Mouse (Mus musculus): Measurements from ENCODE around the gene Spen.
A peak's percentile ranks its signal among the peaks of the same experiment; 100 is the strongest.
"Not testable (repeated sequence)": the region's sequence is repeated elsewhere in the genome, so short reads cannot be mapped to it uniquely, and the experiment has no call there.

Gene Spen

DNA sequence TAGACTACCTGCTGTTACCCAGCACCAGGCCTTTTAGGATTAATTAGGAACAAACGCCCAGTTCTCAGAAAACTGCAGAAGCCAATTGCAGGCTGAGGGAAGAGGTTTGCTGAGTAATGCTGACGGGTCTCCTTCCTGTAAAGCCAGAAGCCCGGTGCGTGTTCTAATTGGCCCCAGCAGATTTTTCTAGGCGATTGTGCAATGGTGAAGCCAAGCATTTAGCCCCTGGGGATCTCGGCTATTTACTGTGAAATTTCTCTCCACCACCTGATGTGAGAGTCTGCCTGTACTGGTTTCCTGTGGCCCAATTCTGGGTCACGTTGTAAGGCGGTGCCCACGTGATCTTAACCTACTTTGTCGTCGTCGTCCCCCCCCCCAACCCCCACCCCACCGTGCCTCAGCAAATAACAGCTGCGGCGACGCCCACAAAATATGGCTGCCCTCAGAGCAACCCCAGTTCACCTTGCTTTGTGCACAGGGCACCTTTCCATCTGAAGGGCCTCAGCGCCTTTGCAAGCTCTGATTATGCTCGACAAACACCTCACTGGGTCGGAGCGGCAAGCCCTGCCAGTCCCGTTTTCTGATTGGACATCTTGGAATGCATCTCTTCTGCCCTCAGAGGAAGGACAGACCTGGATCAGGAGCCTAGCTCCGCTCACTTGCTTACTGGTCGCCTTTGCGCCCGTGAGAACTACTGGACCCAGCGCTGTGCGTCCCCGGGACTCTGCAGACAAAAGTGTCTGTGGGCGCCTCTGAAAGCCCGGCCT, 20.9 kb upstream of the Spen start:
- peak; percentile 64 to 67 for DNase-seq

DNA sequence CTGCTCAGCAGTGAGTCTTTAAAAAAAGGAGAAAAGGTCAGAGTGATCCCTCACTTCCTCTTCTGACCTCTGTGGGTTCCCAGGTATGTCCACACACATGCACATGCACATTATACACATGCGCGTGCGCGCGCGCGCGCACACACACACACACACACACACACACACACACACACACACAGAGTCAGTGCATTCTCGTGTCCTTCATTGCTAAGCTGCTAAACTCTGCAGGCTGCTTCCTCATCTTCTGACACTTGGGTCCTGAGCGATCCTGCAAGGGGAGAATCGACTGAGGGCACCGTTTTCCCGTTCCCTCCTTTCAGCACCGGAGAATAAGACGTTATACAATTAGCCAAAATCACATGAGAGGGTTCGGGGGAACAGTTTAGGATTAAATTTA, 20.3 kb upstream of the Spen start:
- DNase-seq, result peak; percentile 22 to 35

DNA sequence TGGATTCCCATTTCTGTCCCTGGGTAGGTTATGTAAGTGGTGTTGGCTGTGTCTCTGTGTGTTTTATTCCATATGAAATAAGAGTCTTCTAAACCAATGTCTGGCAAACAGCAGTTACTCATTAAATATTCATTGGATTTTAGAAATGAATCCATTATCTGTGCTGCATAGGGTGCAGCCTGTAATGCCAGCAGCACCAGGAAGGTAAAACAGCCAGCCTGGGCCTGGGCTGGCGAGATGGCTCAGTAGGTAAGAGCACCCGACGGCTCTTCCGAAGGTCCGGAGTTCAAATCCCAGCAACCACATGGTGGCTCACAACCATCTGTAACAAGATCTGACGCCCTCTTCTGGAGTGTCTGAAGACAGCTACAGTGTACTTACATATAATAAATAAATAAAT, 17.8 kb upstream of the Spen start:
- DNase-seq, result not testable (repeated sequence)

DNA sequence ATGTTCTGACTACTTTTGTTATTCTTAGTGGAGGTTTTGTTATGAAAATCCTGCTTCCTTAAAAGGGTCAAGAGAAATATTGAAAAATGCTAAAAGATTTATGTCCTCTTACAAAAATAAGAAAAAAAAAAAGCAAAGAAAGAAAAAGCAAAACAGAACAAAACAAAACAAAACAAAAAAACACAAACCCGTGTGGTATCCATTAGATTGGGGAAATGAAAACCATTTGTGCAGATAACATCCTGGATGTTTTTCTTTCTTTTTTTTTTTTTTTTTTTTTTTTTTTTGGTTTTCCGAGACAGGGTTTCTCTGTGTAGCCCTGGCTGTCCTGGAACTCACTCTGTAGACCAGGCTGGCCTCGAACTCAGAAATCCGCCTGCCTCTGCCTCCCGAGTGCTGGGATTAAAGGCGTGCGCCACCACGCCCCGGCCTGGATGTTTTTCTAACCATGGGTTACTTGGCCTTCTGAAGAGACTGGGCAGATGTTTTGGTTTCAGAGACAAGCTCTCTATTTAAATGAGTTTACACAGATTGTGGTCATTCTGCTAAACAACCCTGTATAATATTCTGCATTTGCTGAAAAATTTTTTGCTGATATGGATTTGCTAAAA, 16.0 kb upstream of the Spen start:
- not testable (repeated sequence) for DNase-seq

DNA sequence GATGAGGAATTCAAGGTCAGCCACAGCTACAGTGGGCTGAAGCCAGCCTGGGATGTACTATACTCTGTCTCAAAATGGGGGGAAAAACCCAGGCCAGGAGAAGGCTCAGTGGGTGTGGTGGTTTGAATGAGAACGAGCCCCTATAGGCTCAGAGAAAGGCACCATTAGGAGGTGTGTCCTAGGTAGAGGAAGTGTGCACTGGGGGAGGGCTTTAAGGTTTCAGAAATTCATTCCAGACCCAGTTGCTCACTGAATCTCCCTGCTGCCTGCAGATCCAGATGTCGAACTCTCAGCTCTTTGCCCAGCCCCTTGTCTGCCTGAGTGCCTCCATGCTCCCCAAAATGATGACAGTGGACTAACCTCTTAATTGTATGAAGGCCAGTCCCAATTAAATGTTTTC, 14.1 kb upstream of the Spen start:
- no peak for DNase-seq

DNA sequence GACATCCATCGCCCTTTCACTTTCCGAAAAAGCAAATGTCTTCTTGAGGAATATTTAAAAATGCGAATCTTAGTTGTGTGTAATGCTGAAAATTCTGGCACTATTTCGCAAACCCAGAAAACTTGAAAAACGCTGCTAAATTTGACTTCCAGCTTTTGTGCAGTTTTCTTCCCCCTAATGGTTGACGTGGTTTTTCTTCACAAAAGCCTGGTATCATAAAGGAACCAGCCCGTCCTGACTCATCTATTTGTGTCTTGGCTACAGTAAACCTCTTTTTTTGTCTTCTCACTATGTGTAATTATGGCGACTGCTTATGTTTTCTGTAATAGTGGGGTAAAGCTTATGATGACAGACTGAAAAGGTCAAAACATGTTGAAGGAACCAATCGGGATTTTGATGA, 8.9 kb upstream of the Spen start:
- DNase-seq, result no peak

DNA sequence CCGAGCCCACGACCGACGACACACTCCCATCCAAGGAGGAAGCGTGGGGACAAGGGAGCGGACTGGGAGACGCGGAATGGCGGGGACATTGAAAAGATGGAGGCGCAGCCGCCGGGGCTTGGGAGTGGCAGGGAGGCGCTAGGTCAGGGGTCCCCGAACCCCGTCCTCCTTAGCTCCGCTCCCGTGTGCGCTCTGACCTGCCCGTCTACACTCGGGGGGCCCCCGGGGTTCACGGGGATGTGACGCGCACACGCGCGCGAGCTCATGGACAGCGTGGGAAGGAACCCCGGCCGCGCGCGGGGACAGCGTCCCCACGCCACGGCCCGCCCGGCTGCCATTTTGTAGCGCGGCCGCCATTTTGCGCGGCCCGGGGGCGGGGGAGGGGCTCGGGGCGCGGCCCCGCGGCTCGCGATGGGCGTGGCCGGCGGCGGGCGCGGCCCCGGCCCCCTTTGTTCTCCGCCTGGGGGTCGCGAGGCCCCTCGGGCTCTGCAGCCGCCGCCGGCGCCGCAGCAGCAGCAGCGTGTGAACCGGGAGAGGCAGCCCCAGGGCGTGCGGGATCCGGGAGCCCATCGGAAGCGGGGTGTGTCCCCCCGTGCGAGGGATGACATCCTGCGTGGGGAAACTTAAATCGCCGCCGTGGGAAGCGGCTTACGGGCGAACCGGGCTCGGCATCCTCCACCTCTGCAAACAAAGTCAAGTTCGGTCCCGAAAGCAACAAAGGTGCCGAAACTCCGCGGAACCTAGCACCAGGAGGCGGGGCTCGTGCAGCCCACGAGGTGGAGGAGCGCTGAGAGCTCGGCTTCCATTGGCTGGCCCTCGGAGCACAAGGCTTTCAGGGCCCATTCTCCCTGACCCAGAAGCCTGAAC, 8.2 kb upstream of the Spen start:
- peak; percentile 72 to 76 for DNase-seq

DNA sequence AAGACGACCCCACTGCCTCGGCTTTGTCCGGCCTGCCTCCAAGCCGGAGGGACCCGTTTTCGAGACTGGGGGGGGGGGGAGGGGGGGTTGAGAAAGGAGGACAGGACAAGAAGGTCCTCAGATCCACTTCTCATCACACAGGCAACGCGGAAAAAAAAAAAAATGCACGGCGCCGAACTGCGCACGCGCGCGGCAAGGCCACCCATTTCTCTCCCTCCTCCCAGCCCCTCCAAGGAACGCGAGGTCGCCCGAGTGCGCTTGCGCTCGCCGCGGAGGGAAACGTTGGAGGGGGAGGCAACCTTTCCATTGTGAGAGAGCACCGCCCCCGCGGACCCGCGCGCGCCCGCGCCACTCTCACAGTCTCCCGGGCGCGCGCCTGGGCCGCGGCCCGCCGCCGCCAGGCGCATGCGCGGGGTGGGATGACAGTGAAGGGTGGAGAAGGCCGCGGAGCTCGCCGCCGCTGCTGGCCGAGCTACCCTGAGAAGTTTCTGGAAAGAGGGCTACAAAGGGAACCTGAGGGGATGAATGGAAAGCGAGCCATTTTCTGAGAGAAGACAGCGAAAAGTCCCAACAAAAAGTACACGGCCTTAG, 7.4 kb upstream of the Spen start:
- DNase-seq, result peak; percentile 98 to 99

DNA sequence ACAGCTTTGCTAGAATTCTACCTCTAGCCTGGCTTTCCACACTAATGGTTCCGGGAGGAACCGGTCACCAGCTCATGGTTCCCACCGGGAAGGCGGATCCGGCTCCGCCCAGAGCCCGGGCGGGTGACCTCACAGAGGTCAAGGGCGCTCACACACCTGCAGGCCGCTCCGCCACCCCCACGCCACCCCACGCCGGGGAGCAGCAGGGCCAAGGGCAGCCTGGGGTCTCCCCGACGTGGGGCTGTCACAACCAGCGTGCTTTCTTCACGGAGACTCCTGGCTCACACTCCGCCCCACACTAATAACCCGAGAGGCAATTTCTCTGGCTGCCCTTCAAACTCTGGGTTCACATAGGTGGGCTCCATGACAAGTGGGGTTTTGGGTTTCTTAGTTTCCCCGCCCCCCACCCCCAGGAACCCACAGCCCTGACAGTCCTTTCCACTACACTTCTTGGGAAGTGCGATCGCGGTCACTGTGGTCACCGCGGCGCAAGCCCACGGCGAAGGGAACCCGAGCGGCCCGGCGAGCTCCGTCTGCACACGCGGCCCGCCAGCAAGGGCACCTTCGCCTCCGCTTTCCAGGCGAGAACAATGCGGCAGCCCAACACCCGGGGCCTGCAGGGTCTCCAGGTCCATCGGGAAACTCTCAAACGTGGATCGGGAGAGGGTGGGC, 6.8 kb upstream of the Spen start:
- DNase-seq, result peak; percentile 53 to 63

DNA sequence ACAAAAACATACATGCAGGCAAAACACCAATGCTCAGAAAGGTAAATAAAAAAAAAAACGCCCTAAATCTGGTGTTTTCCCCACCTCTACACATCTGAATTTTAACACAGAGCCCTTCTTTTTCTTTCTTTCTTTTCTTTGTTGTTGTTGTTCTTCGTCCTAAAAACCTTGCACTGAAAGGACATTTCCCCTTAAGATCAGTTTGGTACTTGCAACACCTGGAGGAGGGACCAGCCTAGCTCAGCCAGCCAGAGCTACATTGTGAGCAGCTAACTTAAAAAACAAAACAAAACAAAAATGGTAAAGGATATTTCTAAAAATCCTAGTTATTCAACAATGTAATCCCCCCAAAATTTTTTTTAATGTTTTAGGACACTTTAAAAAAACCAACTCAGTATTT, 6.1 kb upstream of the Spen start:
- no peak for DNase-seq

DNA sequence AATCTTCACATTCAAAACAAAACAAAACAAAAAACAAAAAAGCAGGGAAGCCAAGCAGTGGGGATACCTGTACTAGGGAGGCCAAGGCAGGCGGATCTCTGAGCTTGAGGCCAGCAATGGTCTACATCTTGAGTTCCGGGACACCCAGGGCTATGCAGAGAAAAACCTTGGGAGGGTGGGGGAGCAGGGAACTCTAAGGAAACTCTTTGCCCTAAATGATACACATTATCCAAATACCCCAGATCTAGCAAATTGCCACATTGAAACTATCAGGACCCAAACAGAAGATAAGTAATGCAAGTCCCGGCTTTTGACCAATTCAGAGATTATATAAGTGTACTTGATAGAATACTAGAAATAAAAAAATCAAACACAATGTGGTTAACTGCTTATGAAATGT, 5.2 kb upstream of the Spen start:
- DNase-seq, result no peak

DNA sequence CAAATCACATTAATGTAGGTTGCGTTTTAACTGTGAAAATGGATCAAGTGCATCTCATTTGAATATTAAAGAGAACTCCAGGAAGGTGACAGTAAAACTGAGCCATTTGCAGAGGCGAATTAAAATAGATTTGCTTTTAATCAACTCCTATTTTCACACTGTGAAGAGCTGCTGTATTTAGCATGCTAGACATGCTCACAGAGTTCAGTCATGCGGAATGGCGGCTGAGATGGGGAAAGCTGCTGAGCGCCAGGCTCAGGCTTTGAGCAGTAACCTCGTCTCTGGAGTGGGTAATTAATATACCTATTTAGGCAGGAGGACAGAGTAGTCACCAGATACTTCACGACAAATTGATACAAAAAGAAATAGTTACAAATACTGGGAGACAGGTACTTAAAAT, 3.5 kb upstream of the Spen start:
- DNase-seq, result no peak

DNA sequence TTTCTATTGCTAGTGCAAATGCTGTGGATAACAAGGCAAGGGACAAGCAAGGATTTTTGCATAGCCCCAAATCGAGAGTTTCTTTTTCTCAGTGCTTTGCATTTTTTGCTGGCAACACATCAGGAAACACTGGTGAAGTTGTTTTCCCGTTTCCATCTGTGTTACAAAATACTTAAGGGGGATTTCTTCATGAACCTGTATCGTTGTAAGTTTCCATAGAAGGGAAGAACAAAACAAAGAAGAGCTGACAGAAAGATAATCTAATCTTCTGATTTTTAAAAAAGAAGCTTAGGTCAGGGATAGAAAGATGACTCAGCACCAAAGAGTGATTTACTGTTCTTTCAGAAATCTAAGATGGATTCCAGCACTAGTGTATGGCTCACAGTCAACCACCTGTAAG, 2.4 kb upstream of the Spen start:
- no peak for DNase-seq

DNA sequence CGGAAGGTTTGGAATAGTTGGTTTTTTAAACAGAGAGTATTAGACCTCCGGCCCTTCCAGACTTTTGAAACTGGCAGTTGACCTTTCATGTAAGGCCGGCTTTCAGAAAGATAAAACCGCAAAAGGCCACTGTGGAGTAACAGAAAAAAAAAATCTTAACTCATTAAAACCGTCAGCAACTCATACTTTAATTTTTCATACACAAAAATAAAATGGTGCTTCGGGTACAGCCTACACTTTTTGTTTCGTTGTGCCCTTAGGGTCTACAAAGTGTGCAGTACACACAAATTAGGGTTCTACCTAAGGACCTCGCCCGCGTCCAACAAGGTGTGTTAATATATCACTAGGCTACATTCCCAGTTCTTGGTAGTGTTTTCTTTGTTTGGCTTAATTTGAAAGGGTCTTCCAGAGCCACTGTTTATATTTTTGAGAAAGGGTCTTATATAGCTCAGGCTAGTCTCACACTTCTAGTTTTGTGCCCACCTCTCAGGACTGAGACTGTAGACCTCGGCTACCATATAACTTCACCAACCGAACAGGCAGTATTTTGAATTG, 893 bp upstream of the Spen start:
- no peak for DNase-seq

DNA sequence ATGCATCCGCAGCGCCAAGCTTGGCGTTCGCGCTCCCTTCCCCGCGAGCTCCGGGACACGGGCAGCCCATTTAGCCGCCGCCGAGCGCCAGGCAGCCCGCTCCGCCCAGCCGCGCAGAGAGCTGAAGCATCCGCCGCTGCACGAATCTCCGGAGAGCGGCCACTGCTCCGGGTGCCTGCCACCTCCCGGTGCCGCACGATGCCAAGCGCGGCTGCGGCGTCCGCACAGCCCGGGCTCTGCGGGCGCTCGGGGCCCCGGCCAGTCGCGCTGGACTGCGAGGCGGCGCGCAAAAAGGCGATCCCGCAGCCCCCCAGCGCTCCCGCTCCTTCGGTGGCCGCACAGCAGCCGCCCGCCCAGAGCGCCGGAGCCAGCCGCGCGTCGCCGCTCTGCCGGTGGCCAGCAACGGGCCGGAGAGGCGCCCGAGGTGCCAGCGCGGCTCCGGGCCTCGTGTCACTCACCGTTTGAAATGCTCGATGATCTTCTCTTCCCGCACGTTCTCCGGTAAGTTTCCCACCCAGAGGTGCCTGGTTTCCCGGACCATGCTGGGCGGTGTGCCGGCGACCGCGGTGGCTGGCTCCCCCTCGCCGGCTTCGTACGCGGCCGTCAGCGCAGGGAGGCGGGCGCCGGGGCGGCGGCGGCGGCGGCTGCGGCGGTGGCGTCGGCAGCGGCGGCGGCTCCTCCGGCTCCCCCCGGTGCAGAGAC, 540 bp downstream of the Spen start:
- DNase-seq, result peak; percentile 55 to 61

DNA sequence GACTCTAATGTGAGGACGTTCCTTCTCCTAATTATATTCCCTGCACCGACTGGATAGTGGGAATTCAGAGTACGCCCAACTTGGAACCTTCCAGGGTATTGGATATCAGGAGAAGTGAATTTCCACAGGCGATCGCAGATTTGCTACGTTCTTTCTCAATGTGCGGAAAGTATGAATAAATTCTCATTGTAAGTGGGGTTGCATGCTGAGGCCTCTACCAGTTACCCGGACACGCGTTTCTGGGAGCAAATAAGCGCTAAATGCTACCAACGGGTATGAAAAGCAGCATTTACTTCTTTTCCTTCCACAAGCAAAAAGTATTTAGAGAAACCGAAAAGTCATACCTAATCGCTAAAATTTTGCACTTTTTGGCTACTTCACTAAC, 1.2 kb downstream of the Spen start:
- no peak for DNase-seq

DNA sequence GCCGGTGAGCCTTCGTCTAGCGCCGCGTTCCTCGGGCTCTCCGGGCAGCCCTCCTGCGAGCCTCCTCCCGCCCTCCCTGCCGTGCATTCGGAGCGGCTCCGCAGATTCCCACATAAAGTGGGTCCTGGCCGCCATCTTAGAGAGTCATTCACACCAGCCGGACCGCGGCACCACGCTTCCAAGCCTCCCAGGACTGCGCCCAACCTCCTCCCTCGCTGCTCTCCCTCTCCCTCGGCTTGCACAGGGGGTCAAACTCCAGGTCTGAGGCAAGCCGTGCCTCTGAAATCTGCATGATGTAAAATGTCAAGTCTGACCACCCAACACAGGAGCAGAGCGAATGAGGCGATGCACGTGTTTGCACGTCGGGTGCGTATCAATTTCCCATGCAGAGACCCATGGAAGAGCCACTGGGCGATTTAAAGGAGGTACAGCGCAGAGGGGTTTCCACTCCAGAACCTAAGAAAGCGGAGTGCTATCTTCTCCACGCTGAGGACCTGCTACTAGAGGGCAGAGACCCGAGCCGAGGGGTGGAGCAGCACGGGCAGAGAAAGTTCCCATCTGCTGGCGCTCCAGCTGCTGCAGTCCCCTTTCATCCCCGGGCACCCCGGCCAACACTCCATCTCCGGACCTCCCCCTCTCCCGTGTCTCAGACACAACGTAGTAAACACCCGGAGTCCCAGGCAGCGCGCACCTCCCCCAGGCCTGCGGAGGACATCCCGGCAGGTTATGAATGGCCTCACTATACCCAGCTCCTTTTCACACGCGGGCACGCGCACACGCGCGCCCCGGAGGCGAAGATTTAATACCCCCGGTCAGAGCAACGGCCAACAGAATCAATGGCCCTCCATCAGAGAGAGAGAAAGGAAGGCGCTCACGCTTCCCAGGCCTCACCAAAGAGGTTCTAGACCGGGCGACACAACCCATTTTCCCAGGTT, 1.8 kb downstream of the Spen start:
- DNase-seq, result peak; percentile 31 to 46

DNA sequence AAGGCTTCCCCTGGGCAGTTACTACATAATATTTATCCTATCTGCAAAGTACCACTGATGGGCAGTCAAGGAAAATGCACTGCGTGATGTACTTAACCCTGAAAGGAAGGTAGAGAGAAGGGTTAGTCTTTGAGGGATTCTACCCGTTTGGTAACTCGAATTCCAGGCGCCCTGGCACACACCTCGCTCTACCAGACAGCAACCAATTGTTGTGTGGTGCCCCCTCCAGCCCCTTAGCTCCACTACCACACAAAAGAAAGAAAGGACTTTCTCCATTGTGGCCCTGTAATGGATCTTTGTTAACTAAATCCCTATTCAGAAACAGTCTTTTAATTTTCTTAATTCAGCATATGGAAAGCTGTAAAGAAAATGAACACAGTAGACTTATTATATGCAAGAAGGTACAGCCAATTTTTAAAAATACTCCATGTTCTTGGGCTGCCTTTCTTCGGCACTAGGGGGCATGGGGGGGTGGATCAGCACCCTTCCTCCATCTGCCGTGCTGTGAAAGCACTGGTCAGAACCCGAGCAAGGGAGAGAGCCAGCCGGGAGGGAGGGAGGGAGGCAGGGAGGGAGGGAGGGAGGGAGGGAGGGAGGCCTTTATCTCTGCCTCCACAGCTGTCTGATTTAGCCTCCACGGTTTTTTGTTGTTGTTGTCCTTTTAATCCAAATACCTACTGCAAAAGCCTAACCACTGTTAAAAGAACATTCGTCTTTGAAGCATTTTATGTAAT, 3.3 kb downstream of the Spen start:
- DNase-seq, result peak; percentile 28 to 59

DNA sequence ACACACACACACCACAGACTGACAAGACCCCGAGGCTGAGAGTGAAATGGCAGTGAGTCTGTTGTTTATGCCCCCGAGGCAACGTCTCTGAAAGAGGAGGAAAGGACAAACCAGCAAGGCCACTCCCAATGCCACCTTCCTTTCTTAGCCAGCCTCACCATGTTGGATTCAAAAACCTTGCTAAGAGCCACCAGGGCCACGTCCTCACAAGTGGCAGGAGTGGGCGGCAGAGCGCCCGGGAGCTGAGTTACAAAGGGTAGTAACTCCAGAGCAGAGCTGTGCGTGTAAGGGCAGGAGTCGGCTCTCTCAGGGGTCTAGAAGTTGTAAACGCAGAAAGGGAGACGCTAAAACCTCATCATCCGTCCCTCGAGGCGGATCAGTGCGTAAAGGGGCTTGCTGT, 7.4 kb downstream of the Spen start:
- DNase-seq, result no peak

DNA sequence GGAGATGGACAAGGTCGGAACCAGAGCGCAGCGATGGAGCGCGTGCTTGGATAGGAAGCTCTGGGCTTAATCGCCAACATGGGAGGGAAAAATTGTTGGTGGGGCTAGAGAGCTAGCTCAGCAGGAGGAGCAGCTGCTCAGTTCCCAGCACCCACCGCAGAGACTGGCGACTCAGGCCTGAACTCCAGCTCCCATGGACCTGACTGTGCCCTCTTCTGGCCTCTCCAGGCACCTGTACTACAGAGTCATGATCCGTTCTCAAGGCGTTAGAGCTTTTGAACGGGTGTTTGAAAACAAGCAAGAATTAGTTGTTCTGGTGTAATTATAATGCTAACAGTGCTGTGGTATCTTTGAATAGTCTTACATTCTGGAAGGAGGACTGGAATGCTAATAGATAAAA, 9.5 kb downstream of the Spen start:
- DNase-seq, result no peak

Data from spleen, adult 18-20 months (tissue).